In the genomic region with DNA sequence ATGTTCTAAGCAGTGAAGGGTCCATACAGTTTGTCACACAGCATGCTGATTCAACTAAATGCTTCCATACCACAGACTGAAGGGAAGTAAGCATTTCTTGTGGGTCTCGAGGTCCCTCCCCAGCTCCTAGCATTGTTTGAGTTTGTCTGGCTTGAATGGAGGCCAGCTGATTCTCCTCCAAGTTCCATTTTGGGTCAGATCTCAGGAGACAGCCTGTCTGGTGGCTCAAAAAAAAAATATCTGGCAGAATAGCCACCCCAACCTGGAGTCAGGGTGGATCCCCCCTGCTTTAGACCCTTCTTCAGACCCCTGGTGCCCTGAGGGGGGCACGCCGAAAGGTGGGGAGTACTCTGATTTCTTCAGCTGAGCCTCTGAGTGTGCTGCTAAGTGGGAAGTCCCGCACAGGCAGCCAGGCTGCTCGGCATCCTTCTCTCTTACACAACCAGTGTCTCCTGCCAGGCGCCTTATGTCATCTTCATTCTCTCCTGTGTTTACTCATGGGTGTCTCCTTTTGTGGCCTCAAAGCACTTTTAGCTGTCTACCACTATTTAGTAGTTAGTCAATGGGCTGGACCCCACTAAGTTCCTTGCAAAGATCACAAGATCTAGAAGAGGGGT, we compare ENCODE assay signal across 8 mouse cellular contexts. TPM values are rescaled to one million over a fixed set of nuclear protein-coding genes. Genes with fewer than 3 reads are reported as not detected.
DNase-seq lines count a peak whose midpoint lies in the region; ATAC-seq lines count a peak whose summit lies in the region.

No protein-coding gene starts in this region.

- no peak overlapping the region for H3K4me3 ChIP-seq in forebrain, embryonic 13.5 days

- no peaks in the 10 kb centered on the region for H3K36me3 ChIP-seq in forebrain, embryonic 13.5 days (ENCODE audit: poor library complexity, severe bottlenecking)

- H3K9ac ChIP-seq in forebrain, embryonic 13.5 days = no peak overlapping the region

- 83% methylated on average over 6 of the region's 6 CpGs for WGBS in forebrain, embryonic 13.5 days

- no peak overlapping the region for H3K4me2 ChIP-seq in forebrain, embryonic 13.5 days

- no peaks in the 10 kb centered on the region for H3K27me3 ChIP-seq in forebrain, embryonic 13.5 days

- H3K27ac ChIP-seq in forebrain, embryonic 13.5 days = no peak overlapping the region

- ATAC-seq in forebrain, embryonic 13.5 days = no peak

- peak; percentile 15 to 46 for DNase-seq in adrenal gland, postnatal 36 days
- no peak for DNase-seq in adrenal gland, adult 18-20 months (ENCODE audit: low spot score in 2 of 2)
- peak; percentile 29 for DNase-seq in NIH3T3 (ENCODE audit: low read depth)
- peak; percentile 69 for DNase-seq in gastrocnemius, postnatal 25 days
- peak; percentile 52 to 66 for DNase-seq in lung, adult 18-20 months
- no peak for DNase-seq in thymus, postnatal 36 days
- DNase-seq in ovary, postnatal 10 days (ENCODE audit: low spot score) = no peak

- no peaks in the 10 kb centered on the region for H3K9me3 ChIP-seq in forebrain, embryonic 13.5 days (replicated peaks)

- H3K4me1 ChIP-seq in forebrain, embryonic 13.5 days = no peaks in the 10 kb centered on the region

RNA-seq across cellular contexts. Expression of a gene that starts 35.0 kb away (rescaled TPM):
- total RNA-seq in adrenal gland, postnatal 36 days (2021) = 1 to 10 TPM; 1.1 to 2.0 TPM
- 1 to 10 TPM in 1 of 2 experiments, under 1 TPM in 1; 0.93 to 3.2 TPM for total RNA-seq in adrenal gland, adult 18-20 months (2021)
- under 1 TPM; 0.13 to 0.40 TPM for total RNA-seq in gastrocnemius, postnatal 25 days (2021)
- polyA plus RNA-seq in forebrain, embryonic 13.5 days (2015; fragmentation: Nextera tagmentation; extraction: Ambion mirVana) = 0.38 and 0.40 TPM in 2 replicates

Comparison
In these comparisons a context has a peak if more than half of its experiments do, and no peak if none do; other contexts are left out.
1. DNase-seq: peak in adrenal gland, postnatal 36 days (2 of 2), NIH3T3 (single experiment), gastrocnemius, postnatal 25 days (single experiment) and lung, adult 18-20 months (2 of 2); none in adrenal gland, adult 18-20 months (0 of 2), thymus, postnatal 36 days (0 of 2) and ovary, postnatal 10 days (single experiment).